16 mouse cellular contexts compared by ENCODE assay signal in genomic region chrX:130149216-130149615, GRCm38 (mm10).
DNase-seq lines count a peak whose midpoint lies in the region; ATAC-seq and TF ChIP-seq lines count a peak whose summit lies in the region.
"Had no signal": no experiment of that assay in that cellular context is flagged by ENCODE, and none has a peak within 500 bp of the region (broad histone marks: within the 10 kb centered on the region; RNA-seq: fewer than 3 reads in every experiment).

No protein-coding gene starts in this region.

- H3K4me3 ChIP-seq in intestine, postnatal 0 days (ENCODE audit: low read depth, low read length), result no peak overlapping the region
- no peak overlapping the region for H3K4me3 ChIP-seq in intestine, embryonic 16.5 days (ENCODE audit: low read length)
- no peak overlapping the region for H3K4me3 ChIP-seq in hindbrain, embryonic 12.5 days
- H3K4me3 ChIP-seq: embryonic facial prominence, embryonic 15.5 days; limb, embryonic 15.5 days; megakaryocyte, embryonic 14.5 days had no signal

- no peaks in the 10 kb centered on the region for H3K9me3 ChIP-seq in intestine, postnatal 0 days (ENCODE audit: control insufficient read depth)
- H3K9me3 ChIP-seq in intestine, embryonic 16.5 days (ENCODE audit: control insufficient read depth, low read length), result no peaks in the 10 kb centered on the region
- H3K9me3 ChIP-seq in hindbrain, embryonic 12.5 days (replicated peaks), result no peaks in the 10 kb centered on the region
- H3K9me3 ChIP-seq: embryonic facial prominence, embryonic 15.5 days; limb, embryonic 15.5 days; megakaryocyte, embryonic 14.5 days had no signal

- no peaks in the 10 kb centered on the region for H3K27me3 ChIP-seq in intestine, postnatal 0 days (replicated peaks; ENCODE audit: control insufficient read depth, insufficient read depth, low read length)
- H3K27me3 ChIP-seq in intestine, embryonic 16.5 days (replicated peaks; ENCODE audit: control insufficient read depth, insufficient read depth, low read length), result no peaks in the 10 kb centered on the region
- no peaks in the 10 kb centered on the region for H3K27me3 ChIP-seq in hindbrain, embryonic 12.5 days
- H3K27me3 ChIP-seq: CH12.LX; embryonic facial prominence, embryonic 15.5 days; limb, embryonic 15.5 days; megakaryocyte, embryonic 14.5 days had no signal

- TF ChIP-seq CTCF in intestine, postnatal 0 days (IDR thresholded peaks at IDR 0.05; ENCODE audit: low read depth), result peak; percentile 32

- H3K27ac ChIP-seq in intestine, postnatal 0 days (ENCODE audit: low read depth, low read length), result no peak overlapping the region
- H3K27ac ChIP-seq in intestine, embryonic 16.5 days (ENCODE audit: low read length), result no peak overlapping the region
- no peak overlapping the region for H3K27ac ChIP-seq in hindbrain, embryonic 12.5 days
- H3K27ac ChIP-seq: embryonic facial prominence, embryonic 15.5 days; limb, embryonic 15.5 days had no signal

- no peak overlapping the region for H3K9ac ChIP-seq in intestine, postnatal 0 days (ENCODE audit: low read depth, low read length)
- no peak overlapping the region for H3K9ac ChIP-seq in intestine, embryonic 16.5 days (ENCODE audit: low read depth, low read length)
- no peak overlapping the region for H3K9ac ChIP-seq in hindbrain, embryonic 12.5 days
- H3K9ac ChIP-seq: embryonic facial prominence, embryonic 15.5 days; limb, embryonic 15.5 days had no signal

- no peak overlapping the region for H3K4me2 ChIP-seq in intestine, postnatal 0 days (replicated peaks; ENCODE audit: low read depth)
- H3K4me2 ChIP-seq in intestine, embryonic 16.5 days (ENCODE audit: low read depth, low read length), result no peak overlapping the region
- H3K4me2 ChIP-seq in hindbrain, embryonic 12.5 days (replicated peaks), result no peak overlapping the region
- H3K4me2 ChIP-seq: embryonic facial prominence, embryonic 15.5 days; limb, embryonic 15.5 days had no signal

- H3K4me1 ChIP-seq in intestine, postnatal 0 days (replicated peaks; ENCODE audit: control insufficient read depth, insufficient read depth, low read length), result no peaks in the 10 kb centered on the region
- H3K4me1 ChIP-seq in intestine, embryonic 16.5 days (ENCODE audit: control insufficient read depth, insufficient read depth, low read length), result no peaks in the 10 kb centered on the region
- H3K4me1 ChIP-seq in hindbrain, embryonic 12.5 days, result no peaks in the 10 kb centered on the region
- H3K4me1 ChIP-seq: embryonic facial prominence, embryonic 15.5 days; limb, embryonic 15.5 days; megakaryocyte, embryonic 14.5 days had no signal

- H3K36me3 ChIP-seq in intestine, postnatal 0 days (ENCODE audit: control insufficient read depth, insufficient read depth), result no peaks in the 10 kb centered on the region
- no peaks in the 10 kb centered on the region for H3K36me3 ChIP-seq in intestine, embryonic 16.5 days (ENCODE audit: control insufficient read depth, insufficient read depth, low read length)
- H3K36me3 ChIP-seq in hindbrain, embryonic 12.5 days, result no peaks in the 10 kb centered on the region
- H3K36me3 ChIP-seq: embryonic facial prominence, embryonic 15.5 days; limb, embryonic 15.5 days had no signal

- DNase-seq in thymus, postnatal 14 days, result peak; percentile 3
- no peak for DNase-seq in thymus, postnatal 10 days (ENCODE audit: low spot score in 2 of 2)
- DNase-seq in ZHBTc4 (ENCODE audit: low read depth, low spot score), result peak; percentile 9
- no peak for DNase-seq in right cerebral cortex, postnatal 14 days
- DNase-seq: adrenal gland, adult 8-10 months; cerebellum, adult 18-20 months; heart, postnatal 14 days; lung, adult 2 months had no signal

- no peak for ATAC-seq in intestine, postnatal 0 days
- no peak for ATAC-seq in intestine, embryonic 16.5 days
- no peak for ATAC-seq in hindbrain, embryonic 12.5 days (ENCODE audit: low FRiP score)
- ATAC-seq: hindbrain, embryonic 16.5 days had no signal

Comparison
In these comparisons a context has a peak if more than half of its experiments do, and no peak if none do; other contexts are left out.
1. DNase-seq: peak in thymus, postnatal 14 days (single experiment) and ZHBTc4 (single experiment); none in thymus, postnatal 10 days (0 of 2) and right cerebral cortex, postnatal 14 days (single experiment).